Mouse (Mus musculus): ENCODE measurements around the gene Stx16. TPM values are rescaled to one million over a fixed set of nuclear protein-coding genes. Genes with fewer than 3 reads are reported as not detected.

Stx16 gene
- polyA plus RNA-seq, 1 experiment from 2014 or later: 15.3 TPM

Other genes with a start within 250 kb of the Stx16 start
- 26.4 and 26.7 TPM in 2 replicates for gene Npepl1, start 34.0 kb downstream of the Stx16 start, polyA plus RNA-seq (2016; fragmentation: Nextera tagmentation; extraction: Ambion mirVana)
- 1,283 and 1,309 TPM in 2 replicates for gene Gnas, start 208.0 kb downstream of the Stx16 start, polyA plus RNA-seq (2016; fragmentation: Nextera tagmentation; extraction: Ambion mirVana)

Data from forebrain, embryonic 12.5 days (tissue).